In genomic region chr3:34551069-34551468, GRCm38 (mm10) we compare ENCODE assay signal across 27 mouse cellular contexts.
DNase-seq lines count a peak whose midpoint lies in the region; ATAC-seq and TF ChIP-seq lines count a peak whose summit lies in the region.
"Had no signal": no experiment of that assay in that cellular context is flagged by ENCODE, and none has a peak within 500 bp of the region (broad histone marks: within the 10 kb centered on the region; RNA-seq: fewer than 3 reads in every experiment).

No protein-coding gene starts in this region.

- 66% methylated on average over 3 of the region's 3 CpGs for WGBS in forebrain, embryonic 10.5 days
- 59% methylated on average over 3 of the region's 3 CpGs for WGBS in forebrain, embryonic 11.5 days
- 60% methylated on average over 3 of the region's 3 CpGs for WGBS in heart, adult 2 months
- WGBS in intestine, embryonic 14.5 days = 70% methylated on average over 3 of the region's 3 CpGs
- 60% methylated on average over 3 of the region's 3 CpGs for WGBS in intestine, postnatal 0 days
- WGBS in forebrain, embryonic 15.5 days = 67% methylated on average over 3 of the region's 3 CpGs

- TF ChIP-seq POLR2A in heart, adult 2 months (IDR thresholded peaks at IDR 0.05; ENCODE audit: insufficient read depth, low read depth, low read length) = no peak

- DNase-seq in forebrain, embryonic 10.5 days (ENCODE audit: extremely low spot score, low spot score) = no peak
- no peak for DNase-seq in forebrain, embryonic 11.5 days (ENCODE audit: low spot score)
- DNase-seq in heart, adult 11 months = peak; percentile 19
- DNase-seq in heart, adult 2 months = no peak
- peak; percentile 31 for DNase-seq in intestine, embryonic 14.5 days (ENCODE audit: low spot score)
- DNase-seq in left cerebral cortex, adult 11 months (ENCODE audit: low spot score) = no peak
- DNase-seq: adrenal gland, adult 8-10 months; adrenal gland, postnatal 25 days; cerebellum, adult 11-12 months; cerebellum, adult 8-10 months; cerebellum, postnatal 10 days; cerebellum, postnatal 36 days; embryo, embryonic 11 days; gastrocnemius, adult 2 months; gastrocnemius, postnatal 14 days; heart, adult 18-20 months; heart, postnatal 36 days; kidney, adult 18-20 months had no signal

- H3K36me3 ChIP-seq in forebrain, embryonic 10.5 days (replicated peaks) = no peaks in the 10 kb centered on the region
- no peaks in the 10 kb centered on the region for H3K36me3 ChIP-seq in forebrain, embryonic 11.5 days (ENCODE audit: control insufficient read depth, insufficient read depth, low read length)
- H3K36me3 ChIP-seq in heart, adult 2 months (ENCODE audit: control insufficient read depth, insufficient read depth, low read length) = no peaks in the 10 kb centered on the region
- no peaks in the 10 kb centered on the region for H3K36me3 ChIP-seq in intestine, embryonic 14.5 days (ENCODE audit: control insufficient read depth, insufficient read depth, low read length)
- H3K36me3 ChIP-seq in intestine, postnatal 0 days (ENCODE audit: control insufficient read depth, insufficient read depth) = no peaks in the 10 kb centered on the region
- no peaks in the 10 kb centered on the region for H3K36me3 ChIP-seq in forebrain, embryonic 15.5 days
- H3K36me3 ChIP-seq: embryonic facial prominence, embryonic 10.5 days; embryonic facial prominence, embryonic 13.5 days; intestine, embryonic 15.5 days had no signal

- 0 out of 2 replicates have a peak, but pooled peaks cover 4% of the 10 kb centered on the region for H3K9me3 ChIP-seq in forebrain, embryonic 10.5 days
- no peaks in the 10 kb centered on the region for H3K9me3 ChIP-seq in forebrain, embryonic 11.5 days (ENCODE audit: control insufficient read depth, low read length)
- no peaks in the 10 kb centered on the region for H3K9me3 ChIP-seq in intestine, embryonic 14.5 days (ENCODE audit: control insufficient read depth, low read length)
- no peaks in the 10 kb centered on the region for H3K9me3 ChIP-seq in intestine, postnatal 0 days (ENCODE audit: control insufficient read depth)
- no peaks in the 10 kb centered on the region for H3K9me3 ChIP-seq in forebrain, embryonic 15.5 days
- H3K9me3 ChIP-seq: embryonic facial prominence, embryonic 10.5 days; embryonic facial prominence, embryonic 13.5 days; intestine, embryonic 15.5 days had no signal

- no peak for TF ChIP-seq EP300 in heart, adult 2 months (IDR thresholded peaks at IDR 0.05; ENCODE audit: insufficient read depth, low read depth, low read length)

- ATAC-seq in forebrain, embryonic 11.5 days (replicated peaks; ENCODE audit: low FRiP score) = no peak
- ATAC-seq in intestine, embryonic 14.5 days (replicated peaks; ENCODE audit: low FRiP score, low TSS enrichment, low read depth) = no peak
- no peak for ATAC-seq in intestine, postnatal 0 days
- ATAC-seq in forebrain, embryonic 15.5 days (replicated peaks) = 0 out of 2 replicates have a peak, but pooled peaks have one; percentile 14
- ATAC-seq: activated CD4-positive, CD25-positive, alpha-beta regulatory T cell, adult 4 months; intestine, embryonic 15.5 days had no signal

- intact Hi-C loops in heart, adult 2 months (cut with DNase I) = no loop called here

- H3K4me2 ChIP-seq in forebrain, embryonic 11.5 days (ENCODE audit: low read depth, low read length, severe bottlenecking) = no peak overlapping the region
- H3K4me2 ChIP-seq in intestine, embryonic 14.5 days (ENCODE audit: low read length) = no peak overlapping the region
- no peak overlapping the region for H3K4me2 ChIP-seq in intestine, postnatal 0 days (replicated peaks; ENCODE audit: low read depth)
- H3K4me2 ChIP-seq in forebrain, embryonic 15.5 days (replicated peaks) = no peak overlapping the region
- H3K4me2 ChIP-seq: embryonic facial prominence, embryonic 13.5 days; heart, embryonic 11.5 days; hindbrain, embryonic 14.5 days; intestine, embryonic 15.5 days had no signal

- no peaks in the 10 kb centered on the region for H3K27me3 ChIP-seq in forebrain, embryonic 10.5 days (ENCODE audit: poor library complexity, severe bottlenecking)
- H3K27me3 ChIP-seq in forebrain, embryonic 11.5 days (ENCODE audit: control insufficient read depth, insufficient read depth, low read length) = no peaks in the 10 kb centered on the region
- no peaks in the 10 kb centered on the region for H3K27me3 ChIP-seq in heart, adult 2 months (ENCODE audit: control insufficient read depth, insufficient read depth, low read length)
- no peaks in the 10 kb centered on the region for H3K27me3 ChIP-seq in intestine, embryonic 14.5 days (replicated peaks; ENCODE audit: control insufficient read depth, insufficient read depth, low read length)
- no peaks in the 10 kb centered on the region for H3K27me3 ChIP-seq in intestine, postnatal 0 days (replicated peaks; ENCODE audit: control insufficient read depth, insufficient read depth, low read length)
- no peaks in the 10 kb centered on the region for H3K27me3 ChIP-seq in forebrain, embryonic 15.5 days
- H3K27me3 ChIP-seq: embryonic facial prominence, embryonic 13.5 days; intestine, embryonic 15.5 days had no signal

- H3K4me3 ChIP-seq in forebrain, embryonic 10.5 days = no peak overlapping the region
- H3K4me3 ChIP-seq in forebrain, embryonic 11.5 days (ENCODE audit: low read depth, low read length) = no peak overlapping the region
- no peak overlapping the region for H3K4me3 ChIP-seq in heart, adult 2 months
- no peak overlapping the region for H3K4me3 ChIP-seq in intestine, embryonic 14.5 days (ENCODE audit: low read depth, low read length)
- no peak overlapping the region for H3K4me3 ChIP-seq in intestine, postnatal 0 days (ENCODE audit: low read depth, low read length)
- no peak overlapping the region for H3K4me3 ChIP-seq in forebrain, embryonic 15.5 days
- H3K4me3 ChIP-seq: embryonic facial prominence, embryonic 10.5 days; embryonic facial prominence, embryonic 13.5 days; erythroblast, embryonic 14.5 days; gastrocnemius, adult 2 months; intestine, embryonic 15.5 days had no signal

- H3K79me2 ChIP-seq in heart, adult 2 months (replicated peaks; ENCODE audit: control insufficient read depth, insufficient read depth, low read length) = no peaks in the 10 kb centered on the region

- H3K4me1 ChIP-seq in forebrain, embryonic 10.5 days = peaks cover 33% of the 10 kb centered on the region
- H3K4me1 ChIP-seq in forebrain, embryonic 11.5 days (replicated peaks; ENCODE audit: control insufficient read depth, insufficient read depth, low read length) = peaks cover 3% of the 10 kb centered on the region; the same call in 1 of the 2 replicates
- no peaks in the 10 kb centered on the region for H3K4me1 ChIP-seq in heart, adult 2 months (ENCODE audit: control insufficient read depth, insufficient read depth, low read length)
- H3K4me1 ChIP-seq in intestine, embryonic 14.5 days (replicated peaks; ENCODE audit: control insufficient read depth, insufficient read depth, low read length) = no peaks in the 10 kb centered on the region
- H3K4me1 ChIP-seq in intestine, postnatal 0 days (replicated peaks; ENCODE audit: control insufficient read depth, insufficient read depth, low read length) = no peaks in the 10 kb centered on the region
- H3K4me1 ChIP-seq in forebrain, embryonic 15.5 days = peaks cover 15% of the 10 kb centered on the region
- H3K4me1 ChIP-seq: embryonic facial prominence, embryonic 13.5 days; intestine, embryonic 15.5 days had no signal

- peak overlapping the region; percentile 53; the same call in 1 of the 2 replicates for H3K27ac ChIP-seq in forebrain, embryonic 10.5 days
- no peak overlapping the region for H3K27ac ChIP-seq in forebrain, embryonic 11.5 days (ENCODE audit: low read depth, low read length)
- no peak overlapping the region for H3K27ac ChIP-seq in heart, adult 2 months
- H3K27ac ChIP-seq in intestine, embryonic 14.5 days (ENCODE audit: low read depth) = no peak overlapping the region
- no peak overlapping the region for H3K27ac ChIP-seq in intestine, postnatal 0 days (ENCODE audit: low read depth, low read length)
- no peak overlapping the region for H3K27ac ChIP-seq in forebrain, embryonic 15.5 days (replicated peaks)
- H3K27ac ChIP-seq: embryonic facial prominence, embryonic 10.5 days; embryonic facial prominence, embryonic 13.5 days; gastrocnemius, adult 2 months; hindbrain, embryonic 14.5 days; intestine, embryonic 15.5 days had no signal

- no peak for TF ChIP-seq CTCF in heart, adult 2 months (IDR thresholded peaks at IDR 0.05)
- no peak for TF ChIP-seq CTCF in intestine, postnatal 0 days (IDR thresholded peaks at IDR 0.05; ENCODE audit: low read depth)

- no peak overlapping the region for H3K9ac ChIP-seq in forebrain, embryonic 11.5 days (ENCODE audit: low read length)
- no peak overlapping the region for H3K9ac ChIP-seq in heart, adult 2 months (ENCODE audit: low read depth, low read length)
- no peak overlapping the region for H3K9ac ChIP-seq in intestine, embryonic 14.5 days (ENCODE audit: low read length)
- no peak overlapping the region for H3K9ac ChIP-seq in intestine, postnatal 0 days (ENCODE audit: low read depth, low read length)
- no peak overlapping the region for H3K9ac ChIP-seq in forebrain, embryonic 15.5 days (replicated peaks)
- H3K9ac ChIP-seq: embryonic facial prominence, embryonic 13.5 days; hindbrain, embryonic 14.5 days; intestine, embryonic 15.5 days had no signal

Comparison
In these comparisons a context has a peak if more than half of its experiments do, and no peak if none do; other contexts are left out.
1. DNase-seq: peak in heart, adult 11 months (single experiment) and intestine, embryonic 14.5 days (single experiment); none in forebrain, embryonic 10.5 days (single experiment), forebrain, embryonic 11.5 days (single experiment), heart, adult 2 months (0 of 2) and left cerebral cortex, adult 11 months (single experiment).